8 mouse cellular contexts compared by ENCODE assay signal in genomic region chr3:37729142-37729541, GRCm38 (mm10). TPM values are rescaled to one million over a fixed set of nuclear protein-coding genes. Genes with fewer than 3 reads are reported as not detected.
A peak's percentile ranks its signal among the peaks of the same experiment; 100 is the strongest.
DNase-seq lines count a peak whose midpoint lies in the region; ATAC-seq and TF ChIP-seq lines count a peak whose summit lies in the region.

No protein-coding gene starts in this region.

- H3K27me3 ChIP-seq in midbrain, embryonic 10.5 days (ENCODE audit: low read depth, poor library complexity, severe bottlenecking): peaks cover 30% of the 10 kb centered on the region
- H3K27me3 ChIP-seq in midbrain, embryonic 13.5 days: peaks cover 15% of the 10 kb centered on the region; the same call in 1 of the 2 replicates
- no peaks in the 10 kb centered on the region for H3K27me3 ChIP-seq in heart, postnatal 0 days (ENCODE audit: control insufficient read depth, insufficient read depth, low read length)

- DNase-seq in midbrain, embryonic 10.5 days (ENCODE audit: low spot score): no peak
- DNase-seq in adrenal gland, postnatal 25 days: peak; percentile 59
- DNase-seq in heart, postnatal 0 days (ENCODE audit: low spot score): peak; percentile 64
- peak; percentile 95 for DNase-seq in kidney, postnatal 10 days
- DNase-seq in lung, postnatal 36 days: peak; percentile 81
- DNase-seq in T-cell, adult 2 months (ENCODE audit: low spot score): no peak
- DNase-seq in cerebellum, adult 18-20 months: no peak

- no peaks in the 10 kb centered on the region for H3K9me3 ChIP-seq in midbrain, embryonic 10.5 days (replicated peaks)
- no peaks in the 10 kb centered on the region for H3K9me3 ChIP-seq in midbrain, embryonic 13.5 days
- no peaks in the 10 kb centered on the region for H3K9me3 ChIP-seq in heart, postnatal 0 days (replicated peaks; ENCODE audit: control insufficient read depth, low read length)

- no peak overlapping the region for H3K4me3 ChIP-seq in midbrain, embryonic 10.5 days
- H3K4me3 ChIP-seq in midbrain, embryonic 13.5 days (replicated peaks): no peak overlapping the region
- H3K4me3 ChIP-seq in heart, postnatal 0 days (ENCODE audit: low read depth, low read length): no peak overlapping the region

- WGBS in midbrain, embryonic 10.5 days: 50% methylated on average over 4 of the region's 4 CpGs
- WGBS in midbrain, embryonic 13.5 days: 35% methylated on average over 4 of the region's 4 CpGs
- 19% methylated on average over 4 of the region's 4 CpGs for WGBS in heart, postnatal 0 days

- no peaks in the 10 kb centered on the region for H3K36me3 ChIP-seq in midbrain, embryonic 10.5 days
- no peaks in the 10 kb centered on the region for H3K36me3 ChIP-seq in midbrain, embryonic 13.5 days
- no peaks in the 10 kb centered on the region for H3K36me3 ChIP-seq in heart, postnatal 0 days (replicated peaks; ENCODE audit: control insufficient read depth, insufficient read depth, low read length)

- no peak overlapping the region for H3K9ac ChIP-seq in midbrain, embryonic 13.5 days (replicated peaks)
- no peak overlapping the region for H3K9ac ChIP-seq in heart, postnatal 0 days (replicated peaks; ENCODE audit: low read depth, low read length)

- no peak overlapping the region for H3K4me2 ChIP-seq in midbrain, embryonic 13.5 days (replicated peaks)
- no peak overlapping the region for H3K4me2 ChIP-seq in heart, postnatal 0 days (ENCODE audit: low read depth, low read length)

- no peak for TF ChIP-seq CTCF in heart, postnatal 0 days (IDR thresholded peaks at IDR 0.05; ENCODE audit: low read depth)

- ATAC-seq in midbrain, embryonic 13.5 days: no peak
- peak; percentile 67 for ATAC-seq in heart, postnatal 0 days (ENCODE audit: insufficient read depth, low read depth)

- peaks cover 17% of the 10 kb centered on the region for H3K4me1 ChIP-seq in midbrain, embryonic 10.5 days
- H3K4me1 ChIP-seq in midbrain, embryonic 13.5 days (replicated peaks): 0 out of 2 replicates have a peak, but pooled peaks cover 7% of the 10 kb centered on the region
- H3K4me1 ChIP-seq in heart, postnatal 0 days (ENCODE audit: control insufficient read depth, insufficient read depth): peaks cover 13% of the 10 kb centered on the region

- peak; percentile 49 for TF ChIP-seq EP300 in heart, postnatal 0 days (IDR thresholded peaks at IDR 0.05; ENCODE audit: low read depth)

- H3K27ac ChIP-seq in midbrain, embryonic 10.5 days (replicated peaks): peak overlapping the region; percentile 39
- no peak overlapping the region for H3K27ac ChIP-seq in midbrain, embryonic 13.5 days
- H3K27ac ChIP-seq in heart, postnatal 0 days (ENCODE audit: low read depth): peak overlapping the region; percentile 23; the same call in 1 of the 2 replicates

RNA-seq across cellular contexts. Expression of gene Gm5148, which starts 4.9 kb away (rescaled TPM):
- polyA plus RNA-seq in midbrain, embryonic 10.5 days (2016; fragmentation: Nextera tagmentation; extraction: Ambion mirVana): 2.6 and 2.9 TPM in 2 replicates
- polyA plus RNA-seq in midbrain, embryonic 13.5 days (2015; fragmentation: Nextera tagmentation; extraction: Ambion mirVana): 6.0 and 9.6 TPM in 2 replicates
- total RNA-seq in adrenal gland, postnatal 25 days (2021): 0.46 TPM in 1 of 2 replicates, not detected in the other
- not detected in 2 replicates for total RNA-seq in heart, postnatal 0 days (2014; rRNA removed; ENCODE audit: low replicate concordance)
- polyA plus RNA-seq in heart, postnatal 0 days (2015; fragmentation: Nextera tagmentation; extraction: Ambion mirVana): 1.8 and 2.0 TPM in 2 replicates

Comparison
In these comparisons a context has a peak if more than half of its experiments do, and no peak if none do; other contexts are left out.
1. DNase-seq: peak in adrenal gland, postnatal 25 days (single experiment), heart, postnatal 0 days (single experiment), kidney, postnatal 10 days (single experiment) and lung, postnatal 36 days (single experiment); none in midbrain, embryonic 10.5 days (single experiment), T-cell, adult 2 months (single experiment) and cerebellum, adult 18-20 months (0 of 2).